Mouse (Mus musculus) kidney, adult 9 months (tissue): ENCODE data around the gene Erbin.

Experiments used
- DNase-seq: peaks from one replicate; pipeline ENCODE4 v3.0.0; 2022

The Erbin gene

GRCm38 (mm10) chr13:103920261-103920932 lies at the start of gene Erbin:
TSS of gene Erbin (minus strand) at chr13:103920514.
- DNase-seq, result peak; percentile 88

GRCm38 (mm10) chr13:103969912-103970311 lies 49.6 kb upstream of the Erbin start:
- DNase-seq, result no peak

- DNase-seq, result no peak
Observed at GRCm38 (mm10) chr13:103967987-103968386, 47.7 kb upstream of the Erbin start.

- DNase-seq, result no peak
Observed at GRCm38 (mm10) chr13:103966696-103967215, 46.4 kb upstream of the Erbin start.

- no peak for DNase-seq
Observed at GRCm38 (mm10) chr13:103965187-103965586, 44.9 kb upstream of the Erbin start.

- DNase-seq, result no peak
Observed at GRCm38 (mm10) chr13:103963094-103963493, 42.8 kb upstream of the Erbin start.

GRCm38 (mm10) chr13:103959841-103960240 lies 39.5 kb upstream of the Erbin start:
- DNase-seq, result no peak

GRCm38 (mm10) chr13:103958607-103959123 lies 38.4 kb upstream of the Erbin start:
- DNase-seq, result no peak

GRCm38 (mm10) chr13:103957175-103957940 lies 37.0 kb upstream of the Erbin start:
- no peak for DNase-seq

- DNase-seq, result no peak
Observed at GRCm38 (mm10) chr13:103955652-103956051, 35.3 kb upstream of the Erbin start.

GRCm38 (mm10) chr13:103951393-103951792 lies 31.1 kb upstream of the Erbin start:
- DNase-seq, result no peak

- peak; percentile 59 for DNase-seq
Observed at GRCm38 (mm10) chr13:103940796-103941195, 20.5 kb upstream of the Erbin start.

GRCm38 (mm10) chr13:103924586-103924985 lies 4.3 kb upstream of the Erbin start:
- no peak for DNase-seq

GRCm38 (mm10) chr13:103923402-103924065 lies 3.2 kb upstream of the Erbin start:
- DNase-seq, result peak; percentile 65

GRCm38 (mm10) chr13:103921831-103922380 lies 1.6 kb upstream of the Erbin start:
- peak; percentile 74 for DNase-seq

GRCm38 (mm10) chr13:103920933-103921830 lies 868 bp upstream of the Erbin start:
- peak; percentile 91 for DNase-seq

GRCm38 (mm10) chr13:103919956-103920260 lies 406 bp downstream of the Erbin start:
- no peak for DNase-seq

- DNase-seq, result peak; percentile 71
Observed at GRCm38 (mm10) chr13:103919234-103919955, 919 bp downstream of the Erbin start.

- DNase-seq, result peak; percentile 16
Observed at GRCm38 (mm10) chr13:103918432-103918831, 1.9 kb downstream of the Erbin start.

GRCm38 (mm10) chr13:103914114-103914736 lies 6.1 kb downstream of the Erbin start:
- DNase-seq, result peak; percentile 27

- DNase-seq, result no peak
Observed at GRCm38 (mm10) chr13:103912351-103912750, 8.0 kb downstream of the Erbin start.
